Mouse (Mus musculus) MEL (cell line): ENCODE results near the gene Casp2.

Experiments
- CHD2 ChIP-seq: IDR thresholded peaks from 2 replicates; pipeline ENCODE4 v1.6.1; 2011; ENCODE audit warnings: low read length, improper control_type of control experiment
- CTCF ChIP-seq, 3 experiments: IDR thresholded peaks in 2 of 3; conservative IDR thresholded peaks in 1 of 3; 2 replicates each; pipeline ENCODE4 v1.5.1; 2011 to 2012; ENCODE audit warnings: low read length in 3 of 3, low read depth in 2 of 3, mild to moderate bottlenecking in 2 of 3, improper control_type of control experiment in 1 of 3, inconsistent platforms in 1 of 3, mixed read lengths in 1 of 3, moderate library complexity in 1 of 3; ENCODE audit not compliant: control insufficient read depth in 1 of 3, insufficient read depth in 1 of 3, poor library complexity in 1 of 3, severe bottlenecking in 1 of 3
- E2F4 ChIP-seq: IDR thresholded peaks from 2 replicates; pipeline ENCODE4 v1.6.1; 2011; ENCODE audit warnings: low read depth, low read length, improper control_type of control experiment, borderline replicate concordance
- HCFC1 ChIP-seq: IDR thresholded peaks from 2 replicates; pipeline ENCODE4 v1.6.1; 2012; ENCODE audit warnings: low read depth, mild to moderate bottlenecking, inconsistent platforms, low read length, improper control_type of control experiment, moderate library complexity
- MXI1 ChIP-seq: IDR thresholded peaks from 2 replicates; pipeline ENCODE4 v1.6.1; 2011; ENCODE audit warnings: mild to moderate bottlenecking, low read depth, low read length, improper control_type of control experiment
- MYC ChIP-seq: IDR thresholded peaks from 2 replicates; pipeline ENCODE4 v1.6.1; 2011; ENCODE audit warnings: low read depth, mild to moderate bottlenecking, low read length, improper control_type of control experiment, moderate library complexity
- POLR2A ChIP-seq, 2 experiments: IDR thresholded peaks; 2 replicates each; pipeline ENCODE4 v1.6.1; 2011 to 2012; ENCODE audit warnings: low read length in 2 of 2, mild to moderate bottlenecking in 2 of 2, control low read depth in 1 of 2, improper control_type of control experiment in 1 of 2, low read depth in 1 of 2, moderate library complexity in 1 of 2; ENCODE audit not compliant: control insufficient read depth in 1 of 2, insufficient read depth in 1 of 2, poor library complexity in 1 of 2
- POLR2AphosphoS2 ChIP-seq: IDR thresholded peaks from 2 replicates; pipeline ENCODE4 v1.6.1; 2011; ENCODE audit warnings: low read length, improper control_type of control experiment
- SMC3 ChIP-seq: IDR thresholded peaks from 2 replicates; pipeline ENCODE4 v1.6.1; 2011; ENCODE audit warnings: low read depth, low read length, improper control_type of control experiment
- TAL1 ChIP-seq: IDR thresholded peaks from 2 replicates; pipeline ENCODE4 v1.6.1; 2012; ENCODE audit warnings: mild to moderate bottlenecking, inconsistent platforms, low read length, moderate library complexity, mixed read lengths
- TCF12 ChIP-seq: IDR thresholded peaks from 2 replicates; pipeline ENCODE4 v1.6.1; 2014; ENCODE audit warnings: low read depth, mild to moderate bottlenecking, inconsistent platforms, low read length, improper control_type of control experiment, moderate library complexity
- ZKSCAN1 ChIP-seq: IDR thresholded peaks from 2 replicates; pipeline ENCODE4 v1.6.1; 2012; ENCODE audit warnings: low read depth, mild to moderate bottlenecking, inconsistent platforms, low read length, improper control_type of control experiment, moderate library complexity
- ZNF384 ChIP-seq: IDR thresholded peaks from 2 replicates; pipeline ENCODE4 v1.6.1; 2012; ENCODE audit warnings: low read depth, mild to moderate bottlenecking, inconsistent platforms, low read length, improper control_type of control experiment

DNA sequence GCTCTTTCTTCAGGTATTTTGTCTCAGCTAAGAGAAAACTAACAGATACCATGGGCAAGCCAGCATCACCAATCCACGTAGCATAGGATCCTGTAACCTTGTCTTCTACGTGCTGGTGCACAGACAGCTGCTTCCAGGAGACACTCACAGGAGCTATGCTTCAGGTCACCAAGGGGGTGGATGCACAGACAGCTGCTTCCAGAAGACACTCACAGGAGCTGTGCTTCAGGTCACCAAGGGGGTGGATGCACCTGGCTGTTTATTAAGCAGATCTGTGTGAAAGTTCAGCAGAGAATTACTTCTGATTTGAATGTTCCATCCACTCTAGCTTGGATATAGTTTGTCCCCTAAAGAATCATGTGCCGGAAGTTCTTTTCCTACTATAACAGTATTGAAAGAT lies 66.2 kb downstream of the Casp2 start:
- TF ChIP-seq MYC (no peak), CTCF (IDR thresholded peaks at IDR 0.05 in 2 of 3, conservative IDR thresholded peaks at IDR 0.05 in 1 of 3; ENCODE audit: control insufficient read depth in 1 of 3, insufficient read depth in 1 of 3, low read depth in 2 of 3, low read length in 3 of 3, poor library complexity in 1 of 3, severe bottlenecking in 1 of 3) (no peak), ZNF384 (no peak), POLR2AphosphoS2 (no peak), POLR2A (IDR thresholded peaks at IDR 0.05; ENCODE audit: control insufficient read depth in 1 of 2, insufficient read depth in 1 of 2, low read depth in 1 of 2, low read length in 2 of 2, poor library complexity in 1 of 2) (no peak), E2F4 (no peak), TCF12 (no peak), MXI1 (no peak), CHD2 (no peak), ZKSCAN1 (no peak), HCFC1 (no peak), TAL1 (no peak), SMC3 (no peak)
